Mouse (Mus musculus) G1E (cell line): ENCODE data around the gene Ap2b1.

Experiments
- CTCF ChIP-seq: IDR thresholded peaks from 2 replicates; pipeline ENCODE4 v1.5.1; 2012; ENCODE audit warnings: low read depth, low read length, inconsistent platforms, mixed read lengths
- GATA1 ChIP-seq: IDR thresholded peaks from 2 replicates; pipeline ENCODE4 v1.6.1; 2012; ENCODE audit warnings: borderline replicate concordance, low read length, inconsistent platforms, mixed read lengths
- TAL1 ChIP-seq: conservative IDR thresholded peaks from 2 replicates; pipeline ENCODE4 v1.6.1; 2012; ENCODE audit warnings: low read depth, low read length, inconsistent platforms, mixed read lengths

DNA sequence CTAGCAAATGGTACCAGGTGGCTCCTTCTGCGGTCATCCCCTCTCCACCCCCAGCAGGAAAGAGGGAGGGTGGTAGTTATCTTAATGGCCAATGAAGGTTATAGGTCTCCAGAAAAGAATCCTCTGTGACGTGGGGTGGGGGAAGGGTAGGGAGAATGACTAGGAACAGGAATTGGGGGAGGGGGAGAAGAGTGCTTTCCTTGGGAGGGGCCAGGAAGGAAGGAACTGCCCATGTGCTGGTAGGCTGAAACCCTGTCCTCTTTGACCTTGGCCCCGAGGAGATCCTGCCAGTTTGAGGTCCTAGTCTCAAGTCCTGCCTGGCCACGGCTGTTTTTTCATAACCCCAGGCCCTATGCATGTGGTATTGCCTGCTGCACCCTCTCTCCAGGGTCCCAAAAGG is 150.5 kb downstream of the Ap2b1 start:
- TF ChIP-seq CTCF (no peak), TAL1 (no peak), GATA1 (no peak)
